In the genomic region with DNA sequence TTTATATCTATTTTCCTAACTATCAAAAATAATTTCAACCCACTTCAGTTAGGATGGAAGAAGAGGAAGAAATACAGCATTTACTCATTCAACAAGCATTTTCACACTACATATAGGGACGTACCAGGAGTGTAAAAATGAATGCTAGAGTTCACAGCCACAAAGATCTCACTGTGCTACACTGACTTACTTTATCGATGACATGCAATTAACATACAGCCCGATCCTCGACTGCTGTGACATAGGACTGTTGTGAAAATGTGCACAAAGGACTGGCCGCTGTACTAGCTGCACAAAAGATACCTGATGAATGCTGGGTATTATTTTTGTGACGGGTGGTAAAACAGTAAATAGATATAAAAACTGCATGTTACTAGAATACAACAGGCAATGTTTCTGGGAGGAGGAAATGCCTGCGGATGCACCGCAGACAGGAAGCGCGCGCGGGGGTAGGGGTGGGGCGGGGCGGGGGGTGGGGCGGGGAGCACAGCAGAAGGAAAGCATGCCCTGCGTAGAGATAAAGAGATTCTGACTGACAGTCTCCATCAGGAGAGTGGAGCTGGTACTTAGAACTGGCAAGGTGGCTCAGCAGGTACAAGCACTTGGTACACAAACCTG, we compare ENCODE assay signal across 7 mouse cellular contexts. TPM values are rescaled to one million over a fixed set of nuclear protein-coding genes. Genes with fewer than 3 reads are reported as not detected.
DNase-seq lines count a peak whose midpoint lies in the region; ATAC-seq lines count a peak whose summit lies in the region.

No protein-coding gene starts in this region.

- peak; percentile 78 for DNase-seq in CD4-positive, CD25-positive, alpha-beta regulatory T cell, adult 2 months (ENCODE audit: low read depth, low spot score)
- peak; percentile 50 for DNase-seq in T-cell, adult 2 months (ENCODE audit: low spot score)
- no peak for DNase-seq in ovary, postnatal 36 days (ENCODE audit: low spot score)
- no peak for DNase-seq in cerebellum, postnatal 36 days
- no peak for DNase-seq in testis, postnatal 14 days (ENCODE audit: low spot score)

- ATAC-seq in hematopoietic stem cell, adult 5-6 weeks (replicated peaks in 1 of 2; ENCODE audit: insufficient read depth in 1 of 2, low FRiP score in 2 of 2, low TSS enrichment in 1 of 2, low read depth in 1 of 2, poor library complexity in 2 of 2, severe bottlenecking in 2 of 2): peak; percentile 68 to 73
- peak; percentile 88 for ATAC-seq in megakaryocyte, adult 5-6 weeks (ENCODE audit: poor library complexity, severe bottlenecking)

RNA-seq across cellular contexts. Expression of gene Rgcc, which starts 29.6 kb away (rescaled TPM):
- total RNA-seq in hematopoietic stem cell, adult 5-6 weeks (2017): 43.7 and 49.8 TPM in 2 replicates
- 11.7 and 13.7 TPM in 2 replicates for total RNA-seq in megakaryocyte, adult 5-6 weeks (2015)
- total RNA-seq in megakaryocyte, adult 5-6 weeks (2017): 12.4 and 12.8 TPM in 2 replicates

RNA-seq across cellular contexts. Expression of gene Naa16, which starts 59.5 kb away (rescaled TPM):
- total RNA-seq in hematopoietic stem cell, adult 5-6 weeks (2017): 41.0 and 78.3 TPM in 2 replicates
- total RNA-seq in megakaryocyte, adult 5-6 weeks (2015): 41.7 and 51.0 TPM in 2 replicates
- 30.3 and 44.1 TPM in 2 replicates for total RNA-seq in megakaryocyte, adult 5-6 weeks (2017)

Comparison
In these comparisons a context has a peak if more than half of its experiments do, and no peak if none do; other contexts are left out.
1. DNase-seq: peak in CD4-positive, CD25-positive, alpha-beta regulatory T cell, adult 2 months (single experiment) and T-cell, adult 2 months (single experiment); none in ovary, postnatal 36 days (single experiment), cerebellum, postnatal 36 days (0 of 2) and testis, postnatal 14 days (single experiment).